Mouse (Mus musculus): ENCODE measurements at regions not wholly inside any gene's neighbourhood (a gene's known extent, or its start where the extent isn't known, plus 50 kb on each side); places are given as distances from the start of the nearest gene placed in this dataset.

DNA sequence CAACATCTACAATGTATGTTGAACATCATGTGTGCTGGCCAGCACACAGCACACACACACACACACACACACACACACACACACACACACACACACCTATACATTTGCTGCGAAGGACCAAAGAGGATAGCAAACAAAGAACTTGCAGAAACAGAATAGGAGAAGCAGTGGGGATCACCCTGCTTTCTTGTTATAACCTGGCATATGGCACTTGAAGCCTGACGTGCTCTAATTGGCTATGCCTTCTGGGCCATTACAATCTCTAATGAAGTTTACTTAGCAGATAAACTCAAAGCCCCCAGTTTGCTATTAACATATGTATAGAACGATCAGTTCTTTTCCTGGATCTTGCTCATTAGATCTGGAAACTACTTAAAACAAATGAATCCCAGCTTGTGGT, 407.2 kb downstream of the Ipmk start:
- no peak for DNase-seq

DNA sequence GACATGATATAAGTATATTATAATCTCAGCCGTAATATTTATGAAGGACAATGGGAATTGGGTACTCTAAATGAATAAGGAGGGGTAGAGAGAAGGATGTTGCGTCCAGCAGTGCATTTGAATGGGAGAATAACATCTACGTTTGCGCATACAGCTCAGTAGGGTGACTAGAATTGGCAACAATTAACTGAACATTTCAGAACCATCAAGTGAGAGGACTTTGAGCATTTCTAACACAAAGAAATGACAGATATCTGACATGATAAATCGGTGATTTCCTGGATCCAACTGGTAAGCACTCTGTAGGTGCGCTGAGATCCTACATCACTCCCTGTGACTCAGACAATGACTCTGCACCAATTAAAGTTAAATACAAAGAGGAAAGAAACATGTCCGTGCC, 431.3 kb downstream of the Ipmk start:
- no peak for DNase-seq

DNA sequence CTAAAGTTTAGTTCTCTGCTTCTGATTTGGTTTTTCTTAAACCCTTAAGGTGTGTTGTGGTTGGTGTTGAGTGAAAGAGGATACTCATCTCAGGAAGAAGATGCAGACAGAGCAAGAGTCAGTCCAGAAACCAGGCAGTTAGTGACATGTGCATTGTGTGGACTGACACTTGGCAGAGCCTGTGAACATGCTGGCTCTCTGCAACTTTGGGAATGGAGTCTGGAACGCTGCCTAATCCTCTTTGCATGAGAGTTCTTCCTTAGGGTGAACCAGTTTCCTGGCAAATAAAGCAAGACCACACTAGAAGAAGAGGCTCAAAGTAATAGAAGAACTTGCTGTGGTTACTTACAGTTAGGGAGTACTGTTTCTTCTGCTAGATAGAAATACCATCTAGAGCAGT, 441.7 kb downstream of the Ipmk start:
- peak; percentile 85 to 91 for DNase-seq

GRCm38 (mm10) chr10:71789936-71790335, 442.4 kb downstream of the Ipmk start:
- DNase-seq, result peak; percentile 33 to 63

DNA sequence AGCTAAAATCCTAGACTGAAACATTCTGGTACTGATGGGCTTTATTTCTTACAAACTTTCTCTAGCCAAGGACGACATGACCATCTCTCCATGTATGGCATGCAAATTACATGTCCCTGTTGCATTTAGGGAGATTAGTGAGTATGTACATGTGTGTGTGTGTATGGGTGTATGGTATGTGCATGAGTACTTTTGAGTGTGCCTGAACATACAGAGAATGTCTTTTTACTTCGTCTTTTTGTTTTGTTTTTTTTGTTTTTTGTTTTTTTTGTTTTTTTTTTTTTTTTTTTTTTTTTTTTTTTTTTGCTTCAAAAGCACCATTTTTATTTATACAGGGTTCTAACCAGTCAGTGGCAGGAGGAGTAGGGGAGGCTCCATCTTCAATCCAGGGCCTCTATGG, 451.1 kb downstream of the Ipmk start:
- no peak for DNase-seq

DNA sequence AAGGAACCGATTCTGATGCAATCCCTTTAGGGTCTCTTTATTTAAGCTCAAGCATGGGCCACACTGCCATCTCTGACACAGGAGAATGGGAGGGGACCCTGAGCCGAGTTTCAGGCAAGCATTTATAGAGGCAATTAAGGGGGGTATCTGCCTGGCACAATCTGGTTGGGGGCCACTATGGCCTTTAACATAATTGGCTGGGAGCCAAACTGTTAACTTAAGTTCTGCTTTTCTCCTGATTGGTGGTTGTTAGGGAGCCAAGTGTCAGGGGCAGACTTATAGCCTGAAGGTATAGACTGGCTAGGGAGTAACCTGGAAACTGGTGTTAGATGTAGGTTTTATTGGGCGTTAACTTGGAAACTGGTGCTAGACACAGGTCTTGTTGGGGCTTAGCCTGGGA, 454.9 kb downstream of the Ipmk start:
- DNase-seq, result no peak

DNA sequence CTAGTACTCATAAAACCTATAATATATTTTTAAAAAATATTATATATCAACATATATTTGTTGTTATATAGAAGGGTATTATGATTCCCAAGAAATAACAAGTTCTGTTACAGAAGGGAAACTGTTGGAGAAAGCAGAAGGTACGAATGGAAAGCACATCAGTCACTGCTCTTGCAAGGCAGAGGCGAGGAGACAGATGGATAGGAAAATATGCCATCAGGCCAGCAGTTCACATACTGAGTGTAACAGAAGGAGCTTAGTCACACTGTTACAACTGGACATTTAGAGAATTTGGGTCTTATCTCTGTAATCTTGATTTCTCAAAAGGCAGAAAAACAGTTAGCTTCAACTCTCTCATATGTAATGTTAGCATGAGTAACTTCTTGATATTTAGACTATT, 485.1 kb downstream of the Ipmk start:
- peak; percentile 19 to 22 for DNase-seq

- no peak for DNase-seq
Observed at GRCm38 (mm10) chr10:71835018-71835417, 487.5 kb downstream of the Ipmk start.

DNA sequence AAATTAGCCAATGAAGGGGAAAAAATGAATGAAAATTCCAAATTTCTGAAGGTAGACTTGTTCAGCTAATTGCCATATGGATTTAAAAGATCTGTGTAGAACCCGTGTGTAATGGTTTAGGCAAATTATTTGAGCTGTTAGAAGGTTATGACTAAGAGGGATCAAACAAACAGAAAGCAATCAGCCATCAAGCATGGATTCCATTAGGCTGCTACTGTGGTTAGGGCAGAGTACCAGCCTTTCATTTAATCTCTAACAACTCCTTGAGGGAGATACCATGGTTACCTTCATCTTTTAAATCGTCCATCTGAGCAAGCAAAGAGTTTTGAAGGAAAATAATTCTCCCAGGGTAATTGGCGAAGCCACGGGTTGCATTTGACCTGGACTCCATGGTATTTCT, 509.5 kb downstream of the Ipmk start:
- DNase-seq, result no peak

- peak; percentile 85 to 87 for DNase-seq
Observed at GRCm38 (mm10) chr10:71857518-71857973, 510.0 kb downstream of the Ipmk start.

DNA sequence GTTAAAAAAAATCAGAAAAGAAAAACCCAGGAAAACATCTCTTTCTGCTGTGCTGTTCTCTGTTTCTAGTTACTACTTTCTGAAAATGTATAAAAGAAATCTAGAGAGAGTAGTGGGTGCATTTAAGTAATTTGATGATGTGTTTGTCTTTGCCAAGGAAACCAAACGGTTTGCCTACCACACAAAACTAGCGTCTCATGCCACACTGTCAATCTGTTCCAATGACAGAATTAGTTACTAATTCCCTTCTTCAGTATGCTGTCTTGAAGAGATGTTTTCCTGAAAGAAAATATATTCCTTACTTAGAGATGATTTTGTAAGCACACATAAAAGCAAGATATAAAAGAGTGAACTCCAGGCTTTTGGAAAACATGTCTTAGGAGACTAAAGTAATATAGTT, 546.2 kb downstream of the Ipmk start:
- no peak for DNase-seq

- no peak for DNase-seq
Observed at GRCm38 (mm10) chr10:71905029-71905428, 557.5 kb downstream of the Ipmk start.

Data from cerebellum, postnatal 10 days (tissue).